Mouse (Mus musculus) stomach, embryonic 16.5 days (tissue): Measurements from ENCODE around the gene Adam12. TPM values are rescaled to one million over a fixed set of nuclear protein-coding genes. Genes with fewer than 3 reads are reported as not detected.

Experiments
- ATAC-seq: fragments of 200-750 bp; cut with Nextera tagmentation; 2 replicates; pipeline ENCODE4 v1.8.0; 2017; ENCODE audit warnings: moderate number of reproducible peaks, moderate TSS enrichment; ENCODE audit not compliant: insufficient read depth, low FRiP score
- H3K27ac ChIP-seq: fragments of 300-500 bp; sonication (generic); 2 replicates; pipeline ENCODE4 v1.5.1; 2014; ENCODE audit warnings: low read length
- H3K27me3 ChIP-seq: fragments of 300-500 bp; sonication (generic); 2 replicates; pipeline ENCODE4 v1.6.1; 2014; ENCODE audit warnings: low read length, control low read depth, mixed read lengths; ENCODE audit not compliant: control insufficient read depth, insufficient read depth
- H3K36me3 ChIP-seq: fragments of 300-500 bp; sonication (generic); 2 replicates; pipeline ENCODE4 v1.6.1; 2014; ENCODE audit warnings: low read length; ENCODE audit not compliant: control insufficient read depth, insufficient read depth
- H3K4me1 ChIP-seq: fragments of 300-500 bp; sonication (generic); 2 replicates; pipeline ENCODE4 v1.6.1; 2014; ENCODE audit warnings: low read length, control low read depth, mixed read lengths; ENCODE audit not compliant: control insufficient read depth, insufficient read depth
- H3K4me2 ChIP-seq: fragments of 300-500 bp; sonication (generic); 2 replicates; pipeline ENCODE4 v1.6.1; 2014; ENCODE audit warnings: low read depth, low read length, mixed read lengths
- H3K4me3 ChIP-seq: fragments of 300-500 bp; sonication (generic); replicated peaks from 2 replicates; pipeline ENCODE4 v1.5.1; 2014; ENCODE audit warnings: mild to moderate bottlenecking, low read length
- H3K9ac ChIP-seq: fragments of 300-500 bp; sonication (generic); 2 replicates; pipeline ENCODE4 v1.6.1; 2014; ENCODE audit warnings: low read length
- H3K9me3 ChIP-seq: fragments of 300-500 bp; sonication (generic); replicated peaks from 2 replicates; pipeline ENCODE4 v1.6.1; 2016; ENCODE audit warnings: low read length, control low read depth; ENCODE audit not compliant: control insufficient read depth
- WGBS: fragments of 180-500 bp; shearing (Covaris S2); extraction: QIAGEN DNeasy Blood & Tissue Kit; methylation state at CpG from one replicate; pipeline ENCODE4 v1.1.7; 2014; 5-methylcytosine and 5-hydroxymethylcytosine counted together
- polyA plus RNA-seq: library from polyadenylated mRNA; unstranded; fragments of >200 nt; fragmentation: Nextera tagmentation; extraction: Ambion mirVana; gene quantifications from 2 replicates; pipeline ENCODE4 v1.2.1, GENCODE M21; 2015

Adam12 gene
- 3.6 and 4.4 TPM in 2 replicates for polyA plus RNA-seq

- Histone ChIP-seq H3K27me3 (no peaks in the 10 kb centered on the region), H3K36me3 (no peaks in the 10 kb centered on the region), H3K9me3 (no peaks in the 10 kb centered on the region), H3K4me2 (no peak within 1 kb of the TSS), H3K4me1 (peaks cover 8% of the 10 kb centered on the region; the same call in 1 of the 2 replicates), H3K27ac (no peak within 1 kb of the TSS), H3K9ac (no peak within 1 kb of the TSS), H3K4me3 (no peak within 1 kb of the TSS)
- WGBS, result 70% methylated on average over 14 of the region's 14 CpGs
- ATAC-seq, result no peak
These were observed at the start of gene Adam12 for GRCm38 (mm10) chr7:134231378-134232346. Adam12 (minus strand) TSS chr7:134232146.

GRCm38 (mm10) chr7:134272956-134273355 lies 41.0 kb upstream of the Adam12 start:
- Histone ChIP-seq H3K36me3 (no peaks in the 10 kb centered on the region), H3K9me3 (no peaks in the 10 kb centered on the region), H3K9ac (no peak overlapping the region), H3K4me2 (no peak overlapping the region), H3K4me3 (no peak overlapping the region), H3K4me1 (no peaks in the 10 kb centered on the region), H3K27me3 (no peaks in the 10 kb centered on the region), H3K27ac (no peak overlapping the region)
- no peak for ATAC-seq
- 78% methylated on average over 5 of the region's 5 CpGs for WGBS

GRCm38 (mm10) chr7:134272421-134272820 lies 40.5 kb upstream of the Adam12 start:
- H3K36me3 ChIP-seq, result no peaks in the 10 kb centered on the region
- H3K27me3 ChIP-seq, result no peaks in the 10 kb centered on the region
- H3K27ac ChIP-seq, result no peak overlapping the region
- no peak overlapping the region for H3K9ac ChIP-seq
- no peak overlapping the region for H3K4me2 ChIP-seq
- no peaks in the 10 kb centered on the region for H3K9me3 ChIP-seq
- ATAC-seq, result no peak
- 86% methylated on average over 4 of the region's 4 CpGs for WGBS
- no peak overlapping the region for H3K4me3 ChIP-seq
- H3K4me1 ChIP-seq, result no peaks in the 10 kb centered on the region

GRCm38 (mm10) chr7:134265783-134266182 lies 33.8 kb upstream of the Adam12 start:
- Histone ChIP-seq H3K4me3 (no peak overlapping the region), H3K4me1 (peaks cover 6% of the 10 kb centered on the region), H3K36me3 (no peaks in the 10 kb centered on the region), H3K4me2 (no peak overlapping the region), H3K27ac (no peak overlapping the region), H3K27me3 (no peaks in the 10 kb centered on the region), H3K9me3 (no peaks in the 10 kb centered on the region), H3K9ac (no peak overlapping the region)
- no peak for ATAC-seq
- WGBS, result 70% methylated on average over 4 of the region's 4 CpGs

- Histone ChIP-seq H3K4me3 (no peak overlapping the region), H3K9ac (no peak overlapping the region), H3K4me2 (no peak overlapping the region), H3K27ac (no peak overlapping the region), H3K9me3 (no peaks in the 10 kb centered on the region), H3K36me3 (no peaks in the 10 kb centered on the region), H3K4me1 (peaks cover 6% of the 10 kb centered on the region), H3K27me3 (no peaks in the 10 kb centered on the region)
- 43% methylated on average over 4 of the region's 4 CpGs for WGBS
- ATAC-seq, result 0 out of 2 replicates have a peak, but pooled peaks have one; percentile 64
These were observed 31.4 kb upstream of the Adam12 start for GRCm38 (mm10) chr7:134263146-134263906.

GRCm38 (mm10) chr7:134261003-134261701 lies 29.2 kb upstream of the Adam12 start:
- ATAC-seq, result peak; percentile 47; the same call in 1 of the 2 replicates
- Histone ChIP-seq H3K4me1 (peaks cover 6% of the 10 kb centered on the region), H3K27me3 (no peaks in the 10 kb centered on the region), H3K4me3 (no peak overlapping the region), H3K4me2 (no peak overlapping the region), H3K9ac (no peak overlapping the region), H3K36me3 (no peaks in the 10 kb centered on the region), H3K9me3 (no peaks in the 10 kb centered on the region), H3K27ac (no peak overlapping the region)
- 39% methylated on average over 4 of the region's 4 CpGs for WGBS

- Histone ChIP-seq H3K4me3 (no peak overlapping the region), H3K36me3 (no peaks in the 10 kb centered on the region), H3K9me3 (no peaks in the 10 kb centered on the region), H3K27me3 (no peaks in the 10 kb centered on the region), H3K4me2 (no peak overlapping the region), H3K27ac (no peak overlapping the region), H3K4me1 (peaks cover 6% of the 10 kb centered on the region; the same call in 1 of the 2 replicates), H3K9ac (no peak overlapping the region)
- WGBS, result 43% methylated on average over 7 of the region's 7 CpGs
- ATAC-seq, result no peak
These were observed 18.4 kb upstream of the Adam12 start for GRCm38 (mm10) chr7:134250273-134250870.

- Histone ChIP-seq H3K9ac (no peak overlapping the region), H3K27ac (no peak overlapping the region), H3K4me1 (peaks cover 6% of the 10 kb centered on the region; the same call in 1 of the 2 replicates), H3K27me3 (no peaks in the 10 kb centered on the region), H3K4me3 (no peak overlapping the region), H3K9me3 (no peaks in the 10 kb centered on the region), H3K36me3 (no peaks in the 10 kb centered on the region), H3K4me2 (no peak overlapping the region)
- no peak for ATAC-seq
- 94% methylated on average over 2 of the region's 2 CpGs for WGBS
These were observed 16.1 kb upstream of the Adam12 start for GRCm38 (mm10) chr7:134248041-134248440.
